Mouse (Mus musculus): ENCODE results near the gene Slc7a1. TPM values are rescaled to one million over a fixed set of nuclear protein-coding genes. Genes with fewer than 3 reads are reported as not detected.

The Slc7a1 gene
- polyA plus RNA-seq, 1 experiment: 8.8 TPM

GRCm38 (mm10) chr5:148282093-148282492 is 117.6 kb downstream of the Slc7a1 start:
- 81% methylated on average over 6 of the region's 6 CpGs for WGBS
- H3K4me1 ChIP-seq (ENCODE audit: control insufficient read depth, insufficient read depth, insufficient read length): no peaks in the 10 kb centered on the region

DNA sequence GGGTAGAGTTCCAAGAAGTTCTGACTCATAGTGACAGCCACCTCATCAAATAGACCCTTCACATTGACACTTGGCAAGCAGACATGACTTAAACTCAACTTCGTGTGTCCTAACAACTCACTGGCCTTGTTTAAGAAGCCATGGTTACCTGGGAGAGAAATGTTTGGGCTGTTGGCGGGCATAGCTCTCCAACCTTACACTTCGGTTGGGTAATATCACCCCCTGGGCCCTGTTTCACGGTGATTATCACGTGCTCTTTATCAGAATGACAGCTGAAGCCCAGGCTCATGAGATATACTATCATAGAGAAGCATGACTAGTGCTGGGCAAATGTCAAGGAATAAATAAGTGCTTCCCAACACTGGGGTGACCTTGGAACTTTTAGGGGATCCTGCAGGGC is 119.4 kb downstream of the Slc7a1 start:
- Histone ChIP-seq H3K4me1 (ENCODE audit: control insufficient read depth, insufficient read depth, insufficient read length) (no peaks in the 10 kb centered on the region), H3K27me3 (ENCODE audit: control insufficient read depth, insufficient read depth, low read length) (no peaks in the 10 kb centered on the region), H3K27ac (ENCODE audit: insufficient read depth, low read length) (no peak overlapping the region), H3K36me3 (ENCODE audit: control insufficient read depth, insufficient read depth, low read length) (no peaks in the 10 kb centered on the region), H3K4me3 (ENCODE audit: extremely low read depth, insufficient read depth, insufficient read length) (no peak overlapping the region)
- 86% methylated on average over 5 of the region's 5 CpGs for WGBS
- DNase-seq (ENCODE audit: low read depth in 1 of 2, low spot score in 2 of 2): no peak
- TF ChIP-seq POLR2A (IDR thresholded peaks at IDR 0.05; ENCODE audit: low read depth, low read length) (no peak), CTCF (IDR thresholded peaks at IDR 0.05; ENCODE audit: extremely low read depth, insufficient read depth, insufficient read length, insufficient replicate concordance) (no peak)

More at GRCm38 (mm10) chr5:148282093-148282492, 117.6 kb downstream of the Slc7a1 start:
- Histone ChIP-seq H3K27ac (ENCODE audit: insufficient read depth, low read length) (no peak overlapping the region), H3K36me3 (ENCODE audit: control insufficient read depth, insufficient read depth, low read length) (no peaks in the 10 kb centered on the region), H3K27me3 (ENCODE audit: control insufficient read depth, insufficient read depth, low read length) (no peaks in the 10 kb centered on the region), H3K4me3 (ENCODE audit: extremely low read depth, insufficient read depth, insufficient read length) (no peak overlapping the region)
- no peak for DNase-seq (ENCODE audit: low read depth in 1 of 2, low spot score in 2 of 2)
- TF ChIP-seq POLR2A (IDR thresholded peaks at IDR 0.05; ENCODE audit: low read depth, low read length): no peak
- TF ChIP-seq CTCF (IDR thresholded peaks at IDR 0.05; ENCODE audit: extremely low read depth, insufficient read depth, insufficient read length, insufficient replicate concordance): no peak

- H3K27me3 ChIP-seq (ENCODE audit: control insufficient read depth, insufficient read depth, low read length): no peaks in the 10 kb centered on the region
- WGBS: 93% methylated on average over 8 of the region's 8 CpGs
- no peak overlapping the region for H3K4me3 ChIP-seq (ENCODE audit: extremely low read depth, insufficient read depth, insufficient read length)
- H3K27ac ChIP-seq (ENCODE audit: insufficient read depth, low read length): no peak overlapping the region
- TF ChIP-seq CTCF (IDR thresholded peaks at IDR 0.05; ENCODE audit: extremely low read depth, insufficient read depth, insufficient read length, insufficient replicate concordance): no peak
- no peak for DNase-seq (ENCODE audit: low read depth in 1 of 2, low spot score in 2 of 2)
- no peaks in the 10 kb centered on the region for H3K36me3 ChIP-seq (ENCODE audit: control insufficient read depth, insufficient read depth, low read length)
- no peaks in the 10 kb centered on the region for H3K4me1 ChIP-seq (ENCODE audit: control insufficient read depth, insufficient read depth, insufficient read length)
These were observed 121.5 kb downstream of the Slc7a1 start for GRCm38 (mm10) chr5:148278233-148278632.

Other genes with a start within 250 kb of the Slc7a1 start
- gene Ubl3, start 152.9 kb upstream of the Slc7a1 start, polyA plus RNA-seq (2012; rRNA removed): 47.2 and 57.5 TPM in 2 replicates

Measured in spleen, adult 2 months (tissue).